Mouse (Mus musculus) heart, postnatal 14 days (tissue): ENCODE data around the gene Nr6a1. TPM values are rescaled to one million over a fixed set of nuclear protein-coding genes. Genes with fewer than 3 reads are reported as not detected.

Source experiments
- DNase-seq, 2 experiments: peaks; one replicate each; pipeline ENCODE4 v3.0.0; 2021 to 2022
- intact Hi-C: fragments of 180-260 bp; cut with DNase I; formaldehyde crosslinking; loops from one replicate; pipeline ENCODE4 v1.15.1; 2025
- long read RNA-seq, 2 experiments: library from polyadenylated mRNA; stranded (forward); transcript quantifications; one replicate each; pipeline ENCODE4 v2.0.0; 2021
- total RNA-seq, 2 experiments: library from RNA; stranded (reverse); gene quantifications; 2 replicates each; pipeline ENCODE4 v1.2.3; 2021

The Nr6a1 gene
- 1 to 10 TPM; 1.2 to 1.3 TPM for total RNA-seq
- long read RNA-seq, experiment 1, partial matches to known transcripts, result 1 of 4 reads
- long read RNA-seq, experiment 1, other reads (novel, unspliced or antisense), result 3 of 4 reads
- long read RNA-seq, experiment 2, partial matches to known transcripts, result 0 of 3 reads
- long read RNA-seq, experiment 2, other reads (novel, unspliced or antisense), result 3 of 3 reads

DNA sequence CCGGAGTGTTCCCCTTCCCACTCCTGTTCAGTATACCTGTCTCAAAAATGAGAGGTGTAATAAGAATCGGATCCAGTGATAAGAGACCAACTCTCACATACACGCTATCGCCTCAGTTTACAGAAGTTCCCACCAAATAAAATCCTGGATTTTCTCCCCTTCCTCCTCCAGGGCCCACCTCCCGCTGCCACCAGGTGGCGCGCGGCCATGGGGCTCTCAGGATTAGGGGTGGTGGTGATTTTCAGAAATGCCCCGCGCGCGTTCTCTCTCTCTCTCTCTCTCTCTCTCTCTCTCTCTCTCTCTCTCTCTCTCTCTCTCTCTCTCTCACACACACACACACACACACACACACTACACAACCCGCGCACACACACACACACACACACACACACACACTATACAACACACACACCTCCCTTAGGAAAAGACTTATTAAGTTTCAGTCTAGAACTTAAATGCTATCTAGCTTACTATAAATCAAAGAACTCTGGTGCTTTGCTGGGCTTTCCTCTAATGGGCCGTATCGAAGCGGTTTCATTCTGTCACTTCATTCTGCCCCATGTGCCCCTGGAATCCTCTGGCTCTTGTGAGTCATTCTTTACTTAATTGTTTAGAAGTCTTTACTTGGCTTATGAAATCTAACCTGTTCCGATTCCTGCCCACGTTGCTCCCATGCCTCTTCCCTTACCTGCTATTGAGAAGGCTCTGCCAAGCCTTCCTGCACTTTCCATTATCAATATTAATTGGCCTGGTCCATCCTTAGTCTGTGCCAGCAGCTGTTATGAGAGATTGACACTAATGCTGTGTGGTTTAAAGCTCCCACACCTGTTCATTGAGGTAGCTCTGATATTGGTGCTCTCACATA is at the start of gene Nr6a1:
TSS of gene Nr6a1 (minus strand) at position 574 of the 865 bp plus-strand sequence.
- peak; percentile 84 to 87 for DNase-seq
- intact Hi-C loops, result loop anchor here (1.0 to 10.0 kb wide), 2 partner anchors 71 to 257 kb away; no protein-coding TSS in a partner anchor

GRCm38 (mm10) chr2:38975941-38976805 is 48.7 kb upstream of the Nr6a1 start:
- intact Hi-C loops, result no loop called here
- DNase-seq, result no peak

- intact Hi-C loops, result no loop called here
- no peak for DNase-seq
These were observed 47.7 kb upstream of the Nr6a1 start for GRCm38 (mm10) chr2:38975181-38975580.

DNA sequence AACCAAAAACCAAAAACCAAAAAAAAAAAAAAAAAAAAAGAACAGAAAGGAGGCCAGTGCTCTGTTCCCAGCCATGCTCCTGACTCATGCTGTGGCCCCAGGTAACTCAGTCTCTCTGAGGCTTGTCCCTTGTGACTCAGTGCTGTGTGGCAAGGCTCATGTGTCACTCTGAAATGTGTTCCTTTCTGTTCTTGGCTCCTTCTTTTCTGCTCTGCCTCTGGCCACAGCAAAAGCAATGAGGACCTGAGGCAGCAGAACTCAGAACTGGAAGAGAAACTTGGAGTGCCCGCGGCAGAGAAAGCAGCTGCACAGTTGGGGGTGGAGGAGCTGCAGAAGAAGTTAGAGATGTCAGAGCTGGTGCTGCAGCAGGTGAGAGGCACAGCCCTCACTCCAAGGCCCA is 46.7 kb upstream of the Nr6a1 start:
- intact Hi-C loops, result no loop called here
- no peak for DNase-seq

DNA sequence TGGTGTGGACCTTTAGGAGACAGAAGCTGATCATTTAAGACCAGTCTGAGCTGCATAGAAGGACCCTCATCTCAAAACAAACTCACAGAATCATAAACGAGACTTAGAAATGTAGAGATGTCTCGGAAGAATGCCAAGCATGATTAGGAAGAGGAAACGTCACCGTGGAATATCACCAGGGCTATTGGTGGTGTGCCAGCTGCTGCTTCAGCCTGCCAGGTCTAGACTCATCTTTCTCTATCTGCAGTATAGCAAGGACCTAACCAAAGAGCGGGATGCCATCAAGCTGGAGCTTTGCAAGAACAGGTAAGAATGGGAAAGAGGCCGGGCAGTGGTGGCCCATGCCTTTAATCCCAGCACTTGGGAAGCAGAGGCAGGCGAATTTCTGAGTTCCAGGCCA is 46.2 kb upstream of the Nr6a1 start:
- intact Hi-C loops, result no loop called here

DNA sequence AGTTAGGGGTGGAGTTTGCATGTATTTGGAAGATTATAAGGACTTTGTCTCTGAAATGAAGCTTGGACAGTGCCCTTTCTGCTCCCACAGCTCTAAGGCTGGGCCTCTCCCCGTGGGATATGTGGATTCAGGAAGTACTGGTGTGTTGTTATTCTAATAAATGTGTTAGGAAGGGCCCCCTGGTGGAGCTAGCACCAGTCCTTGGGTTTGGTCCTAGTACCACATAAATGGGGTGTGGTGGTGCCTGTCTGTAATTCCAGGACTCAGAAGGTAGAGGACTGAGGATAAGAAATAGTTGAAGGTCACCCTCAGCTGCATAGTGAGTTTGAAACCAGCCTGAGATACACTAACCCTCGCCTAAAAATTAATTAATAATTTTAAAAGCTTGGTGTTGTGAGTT is 45.7 kb upstream of the Nr6a1 start:
- intact Hi-C loops, result no loop called here

More for the DNA sequence above, 46.2 kb upstream of the Nr6a1 start:
- no peak for DNase-seq

DNA sequence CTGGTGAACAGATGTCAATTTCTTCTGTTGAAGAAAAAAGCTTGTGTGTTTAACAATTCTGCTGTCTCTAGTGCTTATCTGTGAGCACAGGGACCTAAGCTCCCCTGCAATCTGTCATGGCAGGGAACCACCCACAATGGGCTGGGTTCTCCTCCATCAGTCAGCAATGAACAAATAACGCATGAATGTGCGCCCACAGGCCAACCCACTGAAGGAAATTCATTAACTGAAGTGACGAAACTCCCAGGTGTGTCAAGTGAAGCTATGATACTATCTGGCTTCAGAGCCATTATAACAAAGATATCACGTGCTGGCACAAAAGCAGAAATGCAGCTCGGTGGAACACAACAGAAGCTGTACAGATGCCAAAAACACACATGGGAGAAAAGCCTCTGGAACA is 42.6 kb upstream of the Nr6a1 start:
- intact Hi-C loops, result no loop called here
- DNase-seq, result no peak

More for the DNA sequence above, 45.7 kb upstream of the Nr6a1 start:
- no peak for DNase-seq

- no peak for DNase-seq
- intact Hi-C loops, result no loop called here
These were observed 42.2 kb upstream of the Nr6a1 start for GRCm38 (mm10) chr2:38969650-38970049.

GRCm38 (mm10) chr2:38964198-38964597 is 36.7 kb upstream of the Nr6a1 start:
- intact Hi-C loops, result no loop called here
- DNase-seq, result no peak

DNA sequence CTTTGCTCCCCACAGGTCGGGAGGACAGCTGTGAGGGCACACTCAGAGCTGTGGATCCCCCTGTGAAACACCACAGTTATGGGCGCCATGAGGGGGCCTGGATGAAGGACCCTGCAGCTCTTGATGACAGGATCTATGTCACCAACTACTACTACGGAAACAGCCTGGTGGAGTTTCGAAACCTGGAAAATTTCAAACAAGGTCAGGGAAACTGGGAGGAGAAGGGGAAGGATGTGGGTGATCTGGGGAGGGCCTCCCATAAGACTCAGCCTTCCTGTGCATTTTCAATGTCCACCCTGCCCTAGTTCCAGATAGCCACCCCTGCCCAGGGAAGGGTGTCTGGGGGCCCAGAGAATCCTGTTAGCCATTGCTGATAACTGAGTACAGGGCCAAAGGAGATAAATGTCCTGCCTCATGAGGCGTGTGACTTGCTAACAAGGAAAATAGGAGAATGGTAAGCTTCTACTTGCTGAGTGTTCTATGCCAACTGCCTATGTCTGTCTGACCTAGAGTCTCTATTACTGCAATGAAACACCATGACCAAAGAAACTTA is 30.3 kb upstream of the Nr6a1 start:
- no peak for DNase-seq
- intact Hi-C loops, result no loop called here

GRCm38 (mm10) chr2:38956062-38956461 is 28.6 kb upstream of the Nr6a1 start:
- intact Hi-C loops, result no loop called here
- DNase-seq, result no peak

DNA sequence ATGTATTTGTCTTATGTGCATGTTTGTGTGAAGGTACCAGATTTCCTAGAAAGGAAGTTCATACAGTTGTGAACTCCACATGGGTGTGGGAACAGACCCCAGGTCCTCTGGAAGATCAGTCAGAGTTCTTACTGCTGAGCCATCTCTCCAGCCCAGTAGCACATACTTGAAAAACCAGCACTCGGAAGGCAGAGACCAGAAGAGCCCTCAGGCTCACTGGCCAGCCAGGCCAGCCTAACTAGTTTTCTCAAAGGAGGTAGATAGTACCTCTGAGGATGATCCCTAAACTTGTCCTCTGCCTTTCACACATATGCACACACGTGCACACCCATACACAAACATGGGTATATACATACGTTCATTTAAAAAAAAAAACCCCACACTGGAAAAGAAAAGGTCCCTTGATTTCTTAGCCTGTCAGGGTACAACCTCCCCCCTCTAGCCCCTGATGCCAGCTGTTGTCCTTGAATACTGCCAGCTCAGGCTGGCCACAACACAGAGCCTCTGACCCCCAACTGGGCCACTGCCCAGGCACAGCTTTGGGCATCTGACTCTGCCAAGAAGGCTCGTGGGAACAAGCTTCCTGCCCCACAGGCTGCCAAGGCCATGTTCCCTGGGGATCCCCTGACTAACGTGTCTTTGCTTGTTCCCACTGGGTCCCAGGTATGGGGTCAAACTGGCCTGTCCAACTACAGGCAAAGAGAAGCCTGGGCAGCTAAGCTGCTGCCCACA is 25.8 kb upstream of the Nr6a1 start:
- peak; percentile 65 to 79 for DNase-seq
- intact Hi-C loops, result no loop called here

DNA sequence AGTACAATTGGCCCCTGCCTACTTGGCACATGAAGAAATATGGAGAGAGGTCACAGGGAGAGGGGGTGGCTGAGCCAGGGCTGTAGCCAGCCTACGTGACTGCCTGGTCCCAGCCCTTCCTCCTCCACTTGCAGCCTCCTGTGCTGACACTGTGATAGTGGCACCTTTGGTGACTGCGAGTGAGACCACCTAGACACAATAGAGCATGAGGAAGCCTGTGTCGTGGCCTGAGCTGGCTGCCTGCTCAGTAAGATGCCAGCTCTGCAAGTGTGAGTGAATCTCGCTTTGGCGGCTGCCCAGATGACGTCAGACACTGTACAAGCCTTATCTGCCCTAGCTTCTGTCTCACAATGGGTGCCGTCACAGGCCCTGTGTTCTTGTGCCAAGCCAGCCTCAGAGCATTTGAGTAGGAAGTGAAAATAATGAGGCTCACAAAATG is 22.8 kb upstream of the Nr6a1 start:
- peak; percentile 83 to 88 for DNase-seq
- intact Hi-C loops, result no loop called here

GRCm38 (mm10) chr2:38947566-38947965 is 20.1 kb upstream of the Nr6a1 start:
- intact Hi-C loops, result no loop called here
- peak in 1 of 2 experiments; percentile 23 for DNase-seq

DNA sequence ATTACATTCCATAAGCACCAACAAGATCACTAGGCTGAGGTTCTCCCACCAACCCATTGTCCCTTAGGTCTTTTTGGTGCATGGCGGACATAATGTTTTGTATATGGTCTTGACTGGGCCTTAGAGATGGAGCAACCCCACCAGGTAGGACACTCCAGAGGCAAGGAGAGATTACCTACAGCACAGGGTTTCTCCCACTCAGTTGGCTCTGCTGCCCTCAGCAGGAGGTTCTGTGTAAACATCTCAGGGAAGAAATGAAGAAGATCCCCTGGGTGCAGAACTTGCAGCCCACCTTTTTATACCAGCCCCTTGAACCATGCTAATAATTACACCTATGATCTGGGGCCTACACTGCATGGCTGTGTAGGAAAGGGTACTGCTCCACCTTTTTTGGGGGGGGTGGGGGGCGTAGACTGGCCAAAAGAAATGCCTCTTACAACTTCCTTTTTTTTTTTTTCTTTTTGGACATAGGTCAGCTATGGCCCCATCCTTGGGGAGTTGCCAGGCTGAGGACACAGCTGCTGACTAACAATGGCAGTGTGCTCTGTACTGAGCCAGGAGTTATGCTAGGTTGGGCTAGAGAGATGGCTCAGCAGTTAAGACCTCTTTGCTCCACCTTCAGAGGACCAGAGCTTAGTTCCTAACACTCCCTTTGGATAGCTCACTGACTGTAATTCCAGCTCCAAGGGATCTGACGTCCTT is 17.1 kb upstream of the Nr6a1 start:
- DNase-seq, result peak; percentile 25 to 41
- intact Hi-C loops, result no loop called here

DNA sequence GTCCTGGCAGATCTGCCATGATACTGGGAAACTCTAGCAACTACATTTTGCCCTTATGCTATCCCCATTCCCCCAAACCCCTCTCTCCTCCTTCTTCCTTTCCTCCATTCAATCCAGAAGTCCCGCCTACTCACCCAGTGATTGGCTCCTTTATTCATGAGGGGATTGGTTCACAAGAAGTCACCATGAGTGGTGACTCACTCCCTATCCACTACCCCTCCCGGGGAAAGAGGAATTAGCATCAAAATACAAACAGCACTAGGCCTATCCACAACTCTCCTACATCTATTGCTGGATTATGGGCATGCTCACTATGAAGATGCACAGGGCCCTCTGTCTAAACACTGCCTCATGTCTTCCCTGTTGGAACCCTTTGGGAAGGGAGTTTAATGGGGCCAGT is 16.5 kb upstream of the Nr6a1 start:
- intact Hi-C loops, result no loop called here
- no peak for DNase-seq

DNA sequence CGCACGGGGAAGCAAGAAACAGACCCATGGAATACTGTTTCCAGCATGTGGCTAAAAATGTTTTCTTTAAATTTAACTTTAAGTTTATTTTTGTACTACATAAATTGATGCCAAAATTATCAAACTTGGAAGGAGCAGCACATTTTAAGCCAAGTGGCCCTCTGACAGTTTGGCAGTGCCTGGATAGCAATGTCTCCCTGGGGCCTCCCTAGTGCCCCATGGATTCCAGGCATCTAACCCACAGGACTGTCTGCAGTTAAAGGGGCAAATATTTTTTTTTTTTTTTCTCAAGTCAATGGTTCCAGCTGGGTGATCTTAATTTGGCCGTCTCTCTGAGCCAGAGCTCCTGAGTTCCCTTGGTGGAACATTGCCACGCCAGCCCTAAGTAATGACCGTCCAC is 15.7 kb upstream of the Nr6a1 start:
- no peak for DNase-seq
- intact Hi-C loops, result no loop called here

GRCm38 (mm10) chr2:38941898-38942297 is 14.4 kb upstream of the Nr6a1 start:
- intact Hi-C loops, result no loop called here
- DNase-seq, result no peak

GRCm38 (mm10) chr2:38941426-38941825 is 13.9 kb upstream of the Nr6a1 start:
- intact Hi-C loops, result no loop called here
- DNase-seq, result no peak
